Mouse (Mus musculus) lung, embryonic 15.5 days (tissue): ENCODE measurements around the gene Ranbp10. TPM values are rescaled to one million over a fixed set of nuclear protein-coding genes. Genes with fewer than 3 reads are reported as not detected.
A peak's percentile ranks its signal among the peaks of the same experiment; 100 is the strongest.

Source experiments
- ATAC-seq: fragments of 200-750 bp; cut with Nextera tagmentation; 2 replicates; pipeline ENCODE4 v1.8.0; 2017; ENCODE audit warnings: moderate number of reproducible peaks, borderline replicate concordance; ENCODE audit not compliant: low FRiP score, low TSS enrichment; ENCODE audit errors: extremely low read depth
- H3K27ac ChIP-seq: fragments of 300-500 bp; sonication (generic); 2 replicates; pipeline ENCODE4 v1.5.1; 2015; ENCODE audit warnings: moderate library complexity, mild to moderate bottlenecking, inconsistent platforms
- H3K27me3 ChIP-seq: fragments of 300-500 bp; sonication (generic); 2 replicates; pipeline ENCODE4 v1.6.1; 2015; ENCODE audit warnings: inconsistent platforms
- H3K36me3 ChIP-seq: fragments of 300-500 bp; sonication (generic); 2 replicates; pipeline ENCODE4 v1.6.1; 2015; ENCODE audit warnings: inconsistent platforms
- H3K4me1 ChIP-seq: fragments of 300-500 bp; sonication (generic); 2 replicates; pipeline ENCODE4 v1.6.1; 2015; ENCODE audit warnings: inconsistent platforms
- H3K4me2 ChIP-seq: fragments of 300-500 bp; sonication (generic); 2 replicates; pipeline ENCODE4 v1.6.1; 2015; ENCODE audit warnings: inconsistent platforms, mild to moderate bottlenecking, moderate library complexity
- H3K4me3 ChIP-seq: fragments of 300-500 bp; sonication (generic); 2 replicates; pipeline ENCODE4 v1.5.1; 2015; ENCODE audit warnings: mild to moderate bottlenecking, inconsistent platforms
- H3K9ac ChIP-seq: fragments of 300-500 bp; sonication (generic); 2 replicates; pipeline ENCODE4 v1.6.1; 2015; ENCODE audit warnings: inconsistent platforms
- H3K9me3 ChIP-seq: fragments of 300-500 bp; sonication (generic); 2 replicates; pipeline ENCODE4 v1.6.1; 2016; ENCODE audit warnings: inconsistent platforms
- WGBS: fragments of 180-500 bp; shearing (Covaris S2); methylation state at CpG from one replicate; pipeline ENCODE4 v1.1.7; 2015; 5-methylcytosine and 5-hydroxymethylcytosine counted together
- polyA plus RNA-seq: library from polyadenylated mRNA; unstranded; fragments of >200 nt; fragmentation: Nextera tagmentation; extraction: Ambion mirVana; gene quantifications from 2 replicates; pipeline ENCODE4 v1.2.1, GENCODE M21; 2015

Ranbp10 gene
- polyA plus RNA-seq, 1 experiment from 2014 or later: 12.0 TPM

- Histone ChIP-seq H3K4me3 (no peak overlapping the region), H3K4me1 (peaks cover 22% of the 10 kb centered on the region), H3K27ac (no peak overlapping the region), H3K9me3 (no peaks in the 10 kb centered on the region), H3K9ac (no peak overlapping the region), H3K27me3 (no peaks in the 10 kb centered on the region), H3K36me3 (peaks cover 10% of the 10 kb centered on the region), H3K4me2 (no peak overlapping the region)
- WGBS: 86% methylated on average over 6 of the region's 6 CpGs
- no peak for ATAC-seq
Measured at GRCm38 (mm10) chr8:105801153-105801904, 25.8 kb downstream of the Ranbp10 start.

- no peak overlapping the region for H3K4me3 ChIP-seq
- H3K27ac ChIP-seq: peak overlapping the region; percentile 69
- peak; percentile 77; the same call in 1 of the 2 replicates for ATAC-seq
- H3K27me3 ChIP-seq: no peaks in the 10 kb centered on the region
- 22% methylated on average over 8 of the region's 8 CpGs for WGBS
- H3K9me3 ChIP-seq: no peaks in the 10 kb centered on the region
- H3K4me2 ChIP-seq: peak overlapping the region; percentile 33
- peaks cover 4% of the 10 kb centered on the region; the same call in 1 of the 2 replicates for H3K36me3 ChIP-seq
- H3K4me1 ChIP-seq: peaks cover 22% of the 10 kb centered on the region
- H3K9ac ChIP-seq: no peak overlapping the region
Measured at GRCm38 (mm10) chr8:105799091-105799812, 27.9 kb downstream of the Ranbp10 start.

- Histone ChIP-seq H3K4me2 (no peak overlapping the region), H3K9ac (no peak overlapping the region), H3K27me3 (no peaks in the 10 kb centered on the region), H3K4me3 (no peak overlapping the region), H3K36me3 (no peaks in the 10 kb centered on the region), H3K27ac (0 out of 2 replicates have a peak overlapping the region, but pooled peaks have one; percentile 69), H3K9me3 (no peaks in the 10 kb centered on the region), H3K4me1 (peaks cover 22% of the 10 kb centered on the region)
- WGBS: 91% methylated on average over 5 of the region's 5 CpGs
- no peak for ATAC-seq
Measured at GRCm38 (mm10) chr8:105798408-105798807, 28.7 kb downstream of the Ranbp10 start.

DNA sequence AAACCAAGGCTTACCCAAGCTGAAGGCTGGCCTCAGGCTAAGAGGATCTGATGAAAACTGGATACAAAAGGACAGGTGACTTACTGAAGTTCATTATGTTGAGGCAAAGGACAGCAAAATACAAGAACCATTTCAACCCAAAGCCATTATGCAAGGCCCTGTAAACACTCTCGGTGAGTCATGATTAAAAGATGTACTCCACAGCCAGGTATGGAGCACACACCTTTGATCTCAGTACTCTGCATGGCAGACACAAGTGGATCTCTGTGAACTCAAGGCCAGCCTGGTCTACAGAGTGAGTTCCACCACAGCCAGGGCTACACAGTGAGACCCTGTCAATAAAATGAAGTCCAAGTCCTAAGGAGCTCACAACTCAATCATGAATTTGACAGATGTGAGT is 31.4 kb downstream of the Ranbp10 start:
- WGBS: 56% methylated on average over 1 of the region's 1 CpGs
- Histone ChIP-seq H3K9me3 (no peaks in the 10 kb centered on the region), H3K4me2 (no peak overlapping the region), H3K36me3 (no peaks in the 10 kb centered on the region), H3K4me1 (peaks cover 22% of the 10 kb centered on the region), H3K9ac (no peak overlapping the region), H3K4me3 (no peak overlapping the region), H3K27me3 (no peaks in the 10 kb centered on the region), H3K27ac (no peak overlapping the region)
- ATAC-seq: no peak

DNA sequence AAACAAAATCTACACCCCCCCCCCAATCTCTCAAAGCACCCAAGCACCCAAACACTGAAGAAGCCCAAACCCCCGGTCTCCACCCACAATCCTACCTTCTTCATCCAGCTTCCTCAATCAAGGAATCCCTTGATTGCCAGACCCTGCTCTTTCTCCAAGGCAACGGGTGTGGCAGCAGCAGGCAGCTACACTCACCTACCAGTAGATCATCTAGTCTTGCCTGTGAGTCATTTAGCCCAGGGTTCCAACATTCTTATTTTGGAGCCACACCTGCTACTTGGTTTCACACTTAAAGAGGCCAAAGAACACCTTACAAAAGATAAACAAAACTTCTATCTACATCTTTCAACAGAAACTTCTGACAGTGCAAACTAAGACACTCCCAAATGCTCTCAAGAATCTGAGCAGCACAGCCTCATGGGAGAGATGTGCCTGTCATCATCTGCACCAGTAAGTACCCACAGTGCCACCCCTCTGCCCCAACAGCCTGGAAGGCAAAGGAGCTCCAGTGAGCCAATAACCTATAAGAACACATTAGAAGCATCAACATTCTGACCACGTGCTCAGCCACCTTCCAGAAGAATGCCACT is 33.0 kb downstream of the Ranbp10 start:
- no peak for ATAC-seq
- WGBS: 67% methylated on average over 3 of the region's 3 CpGs
- H3K27ac ChIP-seq: no peak overlapping the region

GRCm38 (mm10) chr8:105793331-105793730 is 33.8 kb downstream of the Ranbp10 start:
- Histone ChIP-seq H3K4me2 (no peak overlapping the region), H3K27me3 (no peaks in the 10 kb centered on the region), H3K4me1 (no peaks in the 10 kb centered on the region), H3K9me3 (no peaks in the 10 kb centered on the region), H3K4me3 (no peak overlapping the region), H3K9ac (no peak overlapping the region), H3K27ac (no peak overlapping the region), H3K36me3 (no peaks in the 10 kb centered on the region)
- 95% methylated on average over 1 of the region's 1 CpGs for WGBS
- no peak for ATAC-seq

More for the DNA sequence above, 33.0 kb downstream of the Ranbp10 start:
- H3K4me2 ChIP-seq: no peak overlapping the region
- no peaks in the 10 kb centered on the region for H3K36me3 ChIP-seq
- H3K9ac ChIP-seq: no peak overlapping the region
- H3K4me1 ChIP-seq: peaks cover 7% of the 10 kb centered on the region
- H3K4me3 ChIP-seq: no peak overlapping the region
- no peaks in the 10 kb centered on the region for H3K27me3 ChIP-seq
- no peaks in the 10 kb centered on the region for H3K9me3 ChIP-seq

DNA sequence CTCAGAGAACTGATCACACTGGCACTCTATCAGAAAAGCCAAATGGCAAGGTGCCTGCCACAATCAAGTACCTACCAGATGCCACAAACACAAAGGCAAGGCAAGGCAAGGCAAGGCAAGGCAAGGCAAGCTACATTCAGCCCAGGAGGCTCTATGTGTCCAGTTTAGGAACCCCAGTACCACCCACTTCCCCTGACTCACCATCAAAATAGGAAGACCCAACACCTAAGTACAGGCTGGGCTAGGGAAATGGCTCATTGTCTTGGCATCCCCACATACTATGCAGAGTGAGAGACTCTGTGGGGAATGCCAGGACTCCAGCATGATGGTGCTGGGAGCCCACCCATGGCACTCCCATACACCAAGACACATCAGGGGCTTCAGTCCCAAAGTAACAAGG is 37.5 kb downstream of the Ranbp10 start:
- no peak overlapping the region for H3K27ac ChIP-seq
- no peak for ATAC-seq

DNA sequence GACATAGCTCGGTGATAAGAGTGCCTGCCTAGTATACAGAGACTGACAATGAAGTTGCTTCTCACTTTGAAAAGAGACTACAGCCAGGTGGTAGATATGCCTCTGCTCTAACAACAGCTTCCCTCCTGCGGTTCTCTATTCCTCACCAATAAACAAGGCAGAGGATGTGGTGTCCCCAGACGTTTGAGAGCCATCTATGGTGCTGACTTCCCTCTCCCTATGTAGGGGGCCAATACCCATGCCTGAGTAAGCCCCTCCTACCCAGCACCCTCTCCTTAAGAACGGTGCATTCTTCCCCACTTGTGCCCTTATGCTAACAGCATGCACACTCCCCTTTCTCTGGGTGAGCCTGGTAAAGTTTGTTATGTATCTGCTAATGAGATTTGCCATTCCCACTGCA is 38.2 kb downstream of the Ranbp10 start:
- H3K27ac ChIP-seq: no peak overlapping the region
- WGBS: 56% methylated on average over 4 of the region's 4 CpGs
- no peak overlapping the region for H3K4me3 ChIP-seq

More for the DNA sequence above, 37.5 kb downstream of the Ranbp10 start:
- Histone ChIP-seq H3K4me1 (no peaks in the 10 kb centered on the region), H3K9me3 (no peaks in the 10 kb centered on the region), H3K9ac (no peak overlapping the region), H3K4me3 (no peak overlapping the region), H3K36me3 (peaks cover 15% of the 10 kb centered on the region), H3K27me3 (no peaks in the 10 kb centered on the region), H3K4me2 (no peak overlapping the region)

GRCm38 (mm10) chr8:105788241-105788640 is 38.9 kb downstream of the Ranbp10 start:
- no peak overlapping the region for H3K27ac ChIP-seq

More for the DNA sequence above, 38.2 kb downstream of the Ranbp10 start:
- no peak for ATAC-seq
- Histone ChIP-seq H3K9ac (no peak overlapping the region), H3K9me3 (no peaks in the 10 kb centered on the region), H3K4me2 (no peak overlapping the region), H3K4me1 (no peaks in the 10 kb centered on the region), H3K27me3 (no peaks in the 10 kb centered on the region), H3K36me3 (peaks cover 16% of the 10 kb centered on the region)

GRCm38 (mm10) chr8:105780298-105780697 is 46.9 kb downstream of the Ranbp10 start:
- peaks cover 62% of the 10 kb centered on the region for H3K36me3 ChIP-seq
- H3K4me3 ChIP-seq: no peak overlapping the region
- H3K4me2 ChIP-seq: no peak overlapping the region
- H3K27me3 ChIP-seq: no peaks in the 10 kb centered on the region
- no peaks in the 10 kb centered on the region for H3K4me1 ChIP-seq
- ATAC-seq: no peak
- H3K27ac ChIP-seq: no peak overlapping the region
- H3K9me3 ChIP-seq: no peaks in the 10 kb centered on the region
- no peak overlapping the region for H3K9ac ChIP-seq
- 88% methylated on average over 5 of the region's 5 CpGs for WGBS

More at GRCm38 (mm10) chr8:105788241-105788640, 38.9 kb downstream of the Ranbp10 start:
- Histone ChIP-seq H3K4me1 (no peaks in the 10 kb centered on the region), H3K27me3 (no peaks in the 10 kb centered on the region), H3K9me3 (no peaks in the 10 kb centered on the region), H3K4me2 (no peak overlapping the region), H3K4me3 (no peak overlapping the region), H3K36me3 (peaks cover 18% of the 10 kb centered on the region), H3K9ac (no peak overlapping the region)
- no peak for ATAC-seq
- WGBS: 90% methylated on average over 2 of the region's 2 CpGs

- Histone ChIP-seq H3K4me2 (no peak overlapping the region), H3K4me3 (no peak overlapping the region), H3K9me3 (no peaks in the 10 kb centered on the region), H3K9ac (no peak overlapping the region), H3K27ac (no peak overlapping the region), H3K27me3 (no peaks in the 10 kb centered on the region), H3K36me3 (peaks cover 75% of the 10 kb centered on the region), H3K4me1 (no peaks in the 10 kb centered on the region)
- 87% methylated on average over 2 of the region's 2 CpGs for WGBS
- ATAC-seq: no peak
Measured at GRCm38 (mm10) chr8:105777833-105778232, 49.3 kb downstream of the Ranbp10 start.

DNA sequence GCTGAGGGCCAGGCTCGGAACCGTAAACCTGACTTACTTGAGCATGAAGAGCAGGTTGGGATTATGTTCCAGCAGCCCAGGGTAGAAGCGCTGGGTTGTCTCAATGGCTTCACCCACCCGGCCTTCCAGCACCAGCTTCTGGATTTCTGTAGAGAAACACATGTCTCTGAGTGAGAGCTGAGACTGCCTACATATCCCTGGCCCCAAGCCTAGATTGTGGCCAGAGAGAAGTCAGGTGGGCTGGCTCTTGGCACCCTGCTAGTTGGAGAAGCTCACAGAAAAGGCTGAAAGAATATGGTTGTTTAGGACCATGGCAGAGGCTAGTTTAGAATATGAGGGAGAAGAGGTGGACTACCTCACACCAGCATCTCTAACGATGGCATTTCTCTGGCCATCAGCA is 52.7 kb downstream of the Ranbp10 start:
- Histone ChIP-seq H3K4me3 (no peak overlapping the region), H3K27ac (no peak overlapping the region), H3K36me3 (peaks cover 82% of the 10 kb centered on the region), H3K27me3 (no peaks in the 10 kb centered on the region), H3K4me2 (no peak overlapping the region), H3K9ac (no peak overlapping the region), H3K4me1 (no peaks in the 10 kb centered on the region), H3K9me3 (no peaks in the 10 kb centered on the region)
- ATAC-seq: no peak
- WGBS: 91% methylated on average over 5 of the region's 5 CpGs
